9 mouse cellular contexts compared by ENCODE assay signal in the genomic region with DNA sequence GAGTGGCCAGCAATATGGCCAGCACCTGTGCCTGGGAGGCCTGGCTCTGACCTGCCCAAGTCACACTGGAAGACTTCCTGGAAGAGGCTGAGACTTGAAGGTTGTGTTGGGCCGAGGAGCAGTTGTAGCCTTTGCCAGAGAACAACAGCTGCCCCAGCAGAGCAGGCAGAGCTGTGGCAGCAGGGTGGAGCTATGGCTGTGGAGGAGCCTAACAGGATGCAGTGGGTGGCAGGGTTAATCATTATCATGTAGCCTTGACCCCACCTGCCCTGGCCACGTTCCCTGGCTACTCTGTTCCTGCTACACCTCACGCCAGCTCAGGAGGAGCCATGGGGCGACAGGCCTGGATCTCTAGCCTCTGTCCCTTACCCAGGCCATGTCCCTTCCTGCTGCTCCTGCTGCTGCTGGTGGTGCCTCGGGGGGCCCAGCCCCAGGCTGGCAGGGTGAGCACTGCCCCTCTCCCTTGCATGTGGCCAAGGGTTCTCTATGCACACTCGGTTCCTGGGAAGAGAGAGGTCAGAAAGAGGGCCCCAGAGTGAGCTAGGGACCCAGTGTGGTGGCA. TPM values are rescaled to one million over a fixed set of nuclear protein-coding genes. Genes with fewer than 3 reads are reported as not detected.
DNase-seq lines count a peak whose midpoint lies in the region; ATAC-seq lines count a peak whose summit lies in the region.
"Had no signal": no experiment of that assay in that cellular context is flagged by ENCODE, and none has a peak within 500 bp of the region (broad histone marks: within the 10 kb centered on the region; RNA-seq: fewer than 3 reads in every experiment).

A gene (plus strand): TSS at position 242 of the 562 bp plus-strand sequence.

- H3K27me3 ChIP-seq in hindbrain, embryonic 10.5 days (ENCODE audit: insufficient read depth, poor library complexity, severe bottlenecking): no peaks in the 10 kb centered on the region
- no peaks in the 10 kb centered on the region for H3K27me3 ChIP-seq in hindbrain, embryonic 16.5 days (replicated peaks; ENCODE audit: control insufficient read depth, insufficient read depth, low read length)
- no peaks in the 10 kb centered on the region for H3K27me3 ChIP-seq in intestine, embryonic 15.5 days (replicated peaks)

- DNase-seq in hindbrain, embryonic 10.5 days (ENCODE audit: low spot score): no peak
- DNase-seq in kidney, postnatal 36 days: peak; percentile 90 to 95
- DNase-seq in lung, postnatal 25 days (ENCODE audit: low spot score): peak; percentile 45
- no peak for DNase-seq in right cerebral cortex, postnatal 25 days
- no peak for DNase-seq in embryo, embryonic 10.5 days (ENCODE audit: low spot score)
- DNase-seq: cerebellum, adult 2 months had no signal

- 66% methylated on average over 6 of the region's 6 CpGs for WGBS in hindbrain, embryonic 10.5 days
- WGBS in hindbrain, embryonic 16.5 days: 57% methylated on average over 6 of the region's 6 CpGs
- 43% methylated on average over 6 of the region's 6 CpGs for WGBS in intestine, embryonic 15.5 days

- H3K4me2 ChIP-seq in hindbrain, embryonic 16.5 days (ENCODE audit: low read length): no peak within 1 kb of the TSS
- 0 out of 2 replicates have a peak within 1 kb of the TSS, but pooled peaks have one; percentile 11 for H3K4me2 ChIP-seq in intestine, embryonic 15.5 days (replicated peaks)

- peaks cover 3% of the 10 kb centered on the region for H3K4me1 ChIP-seq in hindbrain, embryonic 10.5 days (replicated peaks)
- no peaks in the 10 kb centered on the region for H3K4me1 ChIP-seq in hindbrain, embryonic 16.5 days (ENCODE audit: control insufficient read depth, insufficient read depth, low read depth, low read length)
- H3K4me1 ChIP-seq in intestine, embryonic 15.5 days (replicated peaks): no peaks in the 10 kb centered on the region

- H3K9me3 ChIP-seq in hindbrain, embryonic 10.5 days: no peaks in the 10 kb centered on the region
- no peaks in the 10 kb centered on the region for H3K9me3 ChIP-seq in hindbrain, embryonic 16.5 days (ENCODE audit: control insufficient read depth, low read length)
- H3K9me3 ChIP-seq in intestine, embryonic 15.5 days: no peaks in the 10 kb centered on the region

- no peak for ATAC-seq in hindbrain, embryonic 16.5 days
- peak; percentile 69 for ATAC-seq in intestine, embryonic 15.5 days
- no peak for ATAC-seq in inflammation-experienced regulatory T-cells, adult 6 months

- peaks cover 7% of the 10 kb centered on the region; the same call in 1 of the 2 replicates for H3K36me3 ChIP-seq in hindbrain, embryonic 10.5 days
- no peaks in the 10 kb centered on the region for H3K36me3 ChIP-seq in hindbrain, embryonic 16.5 days (ENCODE audit: control insufficient read depth, insufficient read depth, low read length)
- no peaks in the 10 kb centered on the region for H3K36me3 ChIP-seq in intestine, embryonic 15.5 days

- no peak within 1 kb of the TSS for H3K4me3 ChIP-seq in hindbrain, embryonic 10.5 days
- H3K4me3 ChIP-seq in hindbrain, embryonic 16.5 days (ENCODE audit: low read length): no peak within 1 kb of the TSS
- no peak within 1 kb of the TSS for H3K4me3 ChIP-seq in intestine, embryonic 15.5 days (replicated peaks)

- H3K9ac ChIP-seq in hindbrain, embryonic 16.5 days (ENCODE audit: low read depth, low read length): no peak within 1 kb of the TSS
- no peak within 1 kb of the TSS; the same call in 1 of the 2 replicates for H3K9ac ChIP-seq in intestine, embryonic 15.5 days

- peak within 1 kb of the TSS; percentile 62 for H3K27ac ChIP-seq in hindbrain, embryonic 10.5 days
- H3K27ac ChIP-seq in hindbrain, embryonic 16.5 days (ENCODE audit: low read depth, low read length): no peak within 1 kb of the TSS
- no peak within 1 kb of the TSS for H3K27ac ChIP-seq in intestine, embryonic 15.5 days

RNA-seq across cellular contexts. Expression of the gene that starts here (rescaled TPM):
- 0.25 and 0.27 TPM in 2 replicates for polyA plus RNA-seq in hindbrain, embryonic 10.5 days (2016; fragmentation: Nextera tagmentation; extraction: Ambion mirVana)
- 0.35 and 0.45 TPM in 2 replicates for polyA plus RNA-seq in hindbrain, embryonic 16.5 days (2015; fragmentation: Nextera tagmentation; extraction: Ambion mirVana)
- polyA plus RNA-seq in intestine, embryonic 15.5 days (2015; fragmentation: Nextera tagmentation; extraction: Ambion mirVana): 4.9 and 11.8 TPM in 2 replicates
- 1 to 10 TPM; 4.5 to 8.0 (median 5.1) TPM for polyA plus RNA-seq in inflammation-experienced regulatory T-cells, adult 6 months (2017; shearing (Covaris generic))

Comparison
In these comparisons a context has a peak if more than half of its experiments do, and no peak if none do; other contexts are left out.
1. DNase-seq: peak in kidney, postnatal 36 days (2 of 2) and lung, postnatal 25 days (single experiment); none in hindbrain, embryonic 10.5 days (single experiment), right cerebral cortex, postnatal 25 days (single experiment) and embryo, embryonic 10.5 days (single experiment).